Mouse (Mus musculus): ENCODE data around the gene Apoc2. TPM values are rescaled to one million over a fixed set of nuclear protein-coding genes. Genes with fewer than 3 reads are reported as not detected.

Gene Apoc2
- not detected for polyA plus RNA-seq (2017; shearing (Covaris generic))

DNA sequence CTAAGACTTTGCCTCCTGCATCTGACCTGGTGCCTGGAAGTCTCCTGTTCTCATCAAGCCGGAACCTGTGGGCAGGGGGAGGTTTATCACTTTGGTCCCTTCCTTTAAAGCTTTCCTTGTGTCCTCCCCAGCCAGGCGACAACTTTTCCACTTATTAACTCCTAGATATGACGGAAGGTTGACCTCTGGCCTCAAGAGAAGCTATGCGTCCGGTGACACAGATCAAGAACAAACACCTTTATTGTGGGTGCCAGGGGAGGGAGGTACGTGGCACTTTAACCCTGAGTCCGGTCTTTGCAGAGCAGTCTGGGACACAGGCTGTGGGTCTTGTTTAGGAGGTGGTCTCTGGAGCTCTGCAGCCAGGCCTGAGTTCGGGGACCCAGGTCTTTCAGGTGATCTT is at the start of gene Apoc2:
TSS of gene Apoc2 (minus strand) at position 70 of the 400 bp plus-strand sequence.

DNA sequence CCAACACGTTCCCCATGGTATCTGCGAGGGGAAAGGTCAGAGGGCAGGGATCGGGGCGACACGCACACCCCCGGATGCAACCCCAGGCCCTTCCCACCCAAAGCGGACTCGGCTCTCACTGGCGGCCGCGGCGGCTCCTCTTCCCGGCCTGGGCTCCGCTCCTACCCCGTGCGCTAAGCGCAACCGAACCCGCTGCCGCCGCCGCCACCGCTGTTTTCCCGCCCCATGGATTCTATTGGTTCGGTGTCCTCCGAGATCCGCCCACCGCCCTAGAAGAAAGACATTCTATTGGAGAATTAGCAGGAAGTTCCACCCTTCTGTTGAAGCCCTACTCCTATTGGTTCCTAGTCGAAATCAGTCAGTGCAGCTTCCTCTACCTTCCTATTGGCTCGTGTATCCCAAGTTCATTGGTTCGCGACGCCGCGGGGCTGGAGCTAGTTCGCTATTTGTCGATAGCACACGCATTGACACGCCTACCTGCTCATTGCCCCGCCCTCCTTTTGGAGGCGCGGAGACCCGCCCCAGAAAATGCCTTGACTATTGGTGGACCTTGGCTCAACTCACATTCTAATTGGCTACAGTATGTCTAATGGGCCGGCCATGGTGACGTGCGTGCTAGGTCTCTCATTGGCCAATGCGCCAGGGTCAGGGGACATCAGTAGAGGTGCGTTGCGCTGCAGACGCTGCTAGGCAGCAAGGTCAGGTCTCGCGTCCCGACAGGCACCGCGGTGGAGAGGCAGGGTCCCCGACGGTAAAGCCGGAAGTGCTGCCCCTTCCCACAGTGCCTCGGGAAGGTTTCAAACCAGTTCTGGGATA is 37.7 kb upstream of the Apoc2 start, which contains the start of gene Tomm40:
TSS of gene Tomm40 (minus strand) at position 200 of the 816 bp plus-strand sequence.

DNA sequence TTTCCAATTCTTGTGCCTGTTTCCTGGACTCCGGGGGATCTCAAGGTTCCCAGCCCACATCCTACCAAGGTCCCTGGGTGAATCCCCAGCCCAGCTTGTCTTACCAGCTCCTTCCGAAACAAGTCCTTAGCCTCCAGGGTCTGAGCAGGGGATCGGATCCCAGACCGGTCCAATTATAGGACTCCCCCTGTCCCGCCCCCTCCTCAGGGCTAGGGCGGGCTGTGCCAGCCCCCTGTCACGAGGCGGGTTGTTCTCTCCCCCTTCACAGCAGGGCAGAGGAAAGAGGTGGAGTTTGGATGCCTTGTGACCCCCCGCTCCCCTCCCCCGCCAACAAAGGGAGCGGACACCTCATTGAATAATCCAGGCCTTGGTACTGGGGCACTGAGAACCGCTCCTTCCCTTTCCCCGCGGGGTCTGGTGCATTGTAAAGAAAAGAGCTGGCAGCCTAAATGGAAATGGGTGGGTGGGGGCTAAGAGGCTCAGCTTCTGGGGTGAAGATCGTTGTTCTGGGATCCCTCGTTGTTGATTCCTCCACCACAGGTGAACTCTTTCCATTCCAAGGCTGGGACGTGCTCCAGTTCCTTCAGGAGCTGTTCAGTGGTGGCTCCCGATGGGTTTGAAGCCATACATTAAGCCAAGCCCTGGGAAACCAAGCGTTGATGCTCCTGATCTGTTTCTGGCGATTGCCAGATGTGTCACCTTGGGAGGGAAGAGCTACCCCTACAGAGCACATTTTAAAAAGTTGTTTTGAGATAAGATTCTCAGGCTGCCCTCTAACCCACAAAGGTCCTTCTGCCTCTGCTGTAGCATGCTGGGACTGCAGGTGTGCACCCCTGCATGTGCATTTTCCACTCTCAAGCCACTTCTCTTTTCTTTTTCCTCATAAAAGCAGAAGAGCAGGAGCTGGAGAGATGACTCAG is 21.4 kb upstream of the Apoc2 start, which contains the start of gene Apoe:
TSS of gene Apoe (minus strand) at position 282 of the 920 bp plus-strand sequence.

DNA sequence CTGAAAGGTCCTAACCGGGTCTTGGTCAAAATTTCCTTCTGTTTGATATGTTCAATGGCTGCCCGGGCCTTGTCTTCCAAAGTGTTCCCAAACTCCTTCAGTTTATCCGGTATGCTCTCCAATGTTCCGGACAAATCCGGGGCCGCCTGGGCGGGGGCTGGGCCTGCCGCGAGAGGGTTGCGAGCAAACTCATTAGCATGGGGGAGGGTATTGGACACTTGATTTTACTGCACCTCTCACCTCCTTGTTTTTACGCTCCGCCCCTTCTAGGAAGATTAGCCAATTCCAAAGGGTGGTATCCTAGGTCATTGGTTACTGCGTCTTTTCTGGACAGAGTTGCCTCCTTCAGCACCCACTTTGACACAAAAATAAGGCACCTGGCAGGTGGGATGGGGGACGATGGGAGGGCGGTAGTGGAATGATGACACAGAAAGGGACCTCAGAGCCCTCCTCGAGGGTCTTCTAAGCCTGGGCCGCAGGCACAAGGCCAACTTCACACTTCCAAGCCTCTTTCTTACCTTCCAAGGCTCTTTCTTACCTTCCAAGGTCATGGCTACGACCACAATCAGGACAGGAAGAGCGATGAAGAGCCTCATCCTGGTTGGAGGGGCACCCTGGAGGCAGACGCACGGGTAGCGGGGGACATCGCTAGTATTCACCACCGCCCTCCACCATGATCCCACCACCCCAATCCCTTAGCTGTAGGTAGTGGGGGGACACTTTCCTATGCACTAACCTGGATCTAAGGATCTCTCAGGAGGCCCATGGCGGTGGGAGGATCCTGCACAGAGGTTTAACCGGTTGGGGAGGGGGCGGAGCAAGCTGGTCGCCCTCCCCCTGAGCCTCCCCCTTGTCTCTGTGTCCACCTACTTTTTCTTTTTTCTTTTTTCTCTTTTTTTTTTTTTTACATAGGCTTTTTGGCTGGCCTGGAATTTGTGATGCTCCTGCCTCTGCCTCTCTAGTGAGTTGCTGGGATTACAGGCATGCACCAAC is 14.4 kb upstream of the Apoc2 start, which contains the start of gene Apoc1:
TSS of gene Apoc1 (minus strand) at position 788 of the 993 bp plus-strand sequence.

DNA sequence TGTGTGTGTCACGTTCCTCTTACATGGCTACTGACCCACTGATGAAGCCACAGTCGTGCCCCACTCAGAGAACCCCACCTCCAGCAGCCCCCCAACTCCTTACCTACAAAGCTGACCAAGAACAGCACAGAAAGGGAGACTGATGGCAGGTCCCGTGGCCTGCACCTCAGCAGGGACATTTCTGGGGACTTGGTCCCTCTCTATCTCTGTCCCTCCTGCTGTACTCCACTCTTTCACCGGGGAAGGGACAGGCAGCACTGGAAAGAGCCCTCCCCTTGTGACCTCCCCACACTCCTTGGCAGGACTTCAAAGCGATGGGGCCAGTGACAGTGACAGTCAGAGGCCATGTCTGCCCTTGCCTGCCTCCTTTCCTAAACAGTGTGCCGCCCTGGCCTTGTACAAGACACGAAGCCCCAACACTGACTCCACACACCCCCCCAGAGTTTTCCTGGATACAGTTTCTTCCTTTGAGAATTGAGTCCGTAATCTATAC is 3.5 kb upstream of the Apoc2 start, which contains the start of the genes Gm44805 and Apoc4:
TSS of gene Gm44805 (minus strand) at position 222 of the 493 bp plus-strand sequence.
TSS of gene Apoc4 (minus strand) at position 278 of the 493 bp plus-strand sequence.

DNA sequence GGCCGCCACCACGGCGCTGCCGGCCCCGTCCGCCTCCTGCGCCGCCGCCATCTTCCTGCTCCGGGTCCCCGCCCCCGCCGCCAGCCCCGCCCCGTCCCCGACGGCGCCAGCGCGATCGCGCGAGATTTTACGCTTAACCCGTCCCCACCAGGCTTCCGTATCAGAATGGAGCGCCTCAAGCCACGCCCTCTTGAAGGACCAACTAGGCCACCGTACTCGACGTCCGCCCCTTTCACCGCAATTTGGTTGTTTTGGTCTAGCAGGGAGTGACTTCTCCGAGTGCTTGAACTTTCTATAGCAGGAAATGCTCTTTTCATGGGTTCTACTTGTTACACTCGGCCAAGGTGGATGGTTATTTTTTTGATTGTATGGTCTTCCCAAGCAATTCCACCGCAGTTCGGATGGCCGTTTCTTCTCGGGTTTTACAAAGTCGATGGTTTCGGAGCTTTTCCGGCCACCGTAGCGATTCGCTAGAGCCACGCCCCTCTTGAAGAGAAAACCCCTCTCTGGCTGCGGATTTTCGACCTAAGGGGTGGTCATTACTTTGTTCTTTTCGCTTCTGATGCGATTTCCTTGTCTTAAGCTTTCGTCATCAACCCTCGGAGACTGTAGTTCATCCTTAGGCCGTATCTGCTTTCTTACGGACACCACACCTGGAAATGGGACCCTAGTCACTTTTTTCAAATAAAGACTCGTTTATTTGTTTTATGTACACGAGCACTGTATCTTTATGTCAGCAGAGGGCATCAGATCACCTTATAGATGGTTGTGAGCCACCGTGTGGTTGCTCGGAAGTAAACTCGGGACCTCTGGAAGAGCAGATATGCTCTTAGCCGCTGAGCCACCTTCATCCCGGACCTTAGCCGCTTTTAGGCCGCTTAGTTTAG is 12.5 kb downstream of the Apoc2 start, which contains the start of gene Clptm1:
TSS of gene Clptm1 (minus strand) at position 79 of the 887 bp plus-strand sequence.

DNA sequence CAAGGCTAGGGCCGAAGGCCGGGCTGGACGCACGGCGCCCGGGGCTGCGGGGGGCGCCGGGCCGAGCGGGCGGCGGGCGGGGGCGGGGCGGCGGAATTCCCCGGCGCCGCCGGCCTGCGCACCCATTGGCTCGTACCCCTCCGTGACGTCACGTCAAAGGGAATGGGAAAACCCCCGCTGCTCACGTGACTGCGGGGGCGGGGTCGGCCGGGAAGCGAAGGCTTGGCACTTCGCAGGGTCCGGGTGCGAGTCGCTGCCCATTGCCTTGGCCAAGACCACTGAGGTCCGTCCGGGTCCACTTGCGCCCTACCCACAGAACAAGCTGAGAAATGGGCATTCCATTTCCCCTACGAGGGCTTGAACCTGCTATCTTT is 48.4 kb downstream of the Apoc2 start, which contains the start of gene Relb:
TSS of gene Relb (minus strand) at position 78 of the 374 bp plus-strand sequence.

Other genes starting within 250 kb of the Apoc2 start
- gene Mark4, start 219.1 kb downstream of the Apoc2 start, polyA plus RNA-seq (2017; shearing (Covaris generic)) = 2.1 TPM
- not detected for gene Exoc3l2, start 214.6 kb downstream of the Apoc2 start, polyA plus RNA-seq (2017; shearing (Covaris generic))
- 0.56 TPM for gene Bloc1s3, start 169.6 kb downstream of the Apoc2 start, polyA plus RNA-seq (2017; shearing (Covaris generic))
- 106 TPM for gene Trappc6a, start 169.5 kb downstream of the Apoc2 start, polyA plus RNA-seq (2017; shearing (Covaris generic))
- gene Nkpd1, start 160.1 kb downstream of the Apoc2 start, polyA plus RNA-seq (2017; shearing (Covaris generic)) = not detected
- gene Ppp1r37, start 114.9 kb downstream of the Apoc2 start, polyA plus RNA-seq (2017; shearing (Covaris generic)) = 5.9 TPM
- gene Zfp296, start 100.7 kb downstream of the Apoc2 start, polyA plus RNA-seq (2017; shearing (Covaris generic)) = 2.6 TPM
- gene Gemin7, start 100.3 kb downstream of the Apoc2 start, polyA plus RNA-seq (2017; shearing (Covaris generic)) = 100 TPM
- gene Clasrp, start 73.5 kb downstream of the Apoc2 start, polyA plus RNA-seq (2017; shearing (Covaris generic)) = 16.8 TPM
- gene Relb, start 48.5 kb downstream of the Apoc2 start, polyA plus RNA-seq (2017; shearing (Covaris generic)) = 32.5 TPM
- gene Clptm1, start 12.9 kb downstream of the Apoc2 start, polyA plus RNA-seq (2017; shearing (Covaris generic)) = 186 TPM
- not detected for gene Gm44805, start 3.5 kb upstream of the Apoc2 start, polyA plus RNA-seq (2017; shearing (Covaris generic))
- gene Apoc4, start 3.5 kb upstream of the Apoc2 start, polyA plus RNA-seq (2017; shearing (Covaris generic)) = not detected
- 2.0 TPM for gene Apoc1, start 14.7 kb upstream of the Apoc2 start, polyA plus RNA-seq (2017; shearing (Covaris generic))
- gene Apoe, start 21.2 kb upstream of the Apoc2 start, polyA plus RNA-seq (2017; shearing (Covaris generic)) = 35.2 TPM
- gene Tomm40, start 37.5 kb upstream of the Apoc2 start, polyA plus RNA-seq (2017; shearing (Covaris generic)) = 22.8 TPM
- gene Nectin2, start 72.5 kb upstream of the Apoc2 start, polyA plus RNA-seq (2017; shearing (Covaris generic)) = 1.6 TPM
- gene Bcam, start 93.1 kb upstream of the Apoc2 start, polyA plus RNA-seq (2017; shearing (Covaris generic)) = 21.0 TPM
- gene Cblc, start 118.9 kb upstream of the Apoc2 start, polyA plus RNA-seq (2017; shearing (Covaris generic)) = not detected
- 16.0 TPM for gene Bcl3, start 144.8 kb upstream of the Apoc2 start, polyA plus RNA-seq (2017; shearing (Covaris generic))
- not detected for gene Gm19345, start 174.1 kb upstream of the Apoc2 start, polyA plus RNA-seq (2017; shearing (Covaris generic))
- gene Ceacam16, start 183.4 kb upstream of the Apoc2 start, polyA plus RNA-seq (2017; shearing (Covaris generic)) = 0.52 TPM
- not detected for gene Ceacam19, start 210.0 kb upstream of the Apoc2 start, polyA plus RNA-seq (2017; shearing (Covaris generic))
- 38.7 TPM for gene Pvr, start 243.2 kb upstream of the Apoc2 start, polyA plus RNA-seq (2017; shearing (Covaris generic))

Data from inflammation-experienced regulatory T-cells, adult 16 weeks (primary cell).